Mouse (Mus musculus): ENCODE data around the gene Atp5j2. TPM values are rescaled to one million over a fixed set of nuclear protein-coding genes. Genes with fewer than 3 reads are reported as not detected.

Gene Atp5j2
- total RNA-seq, 2 experiments from 2014 or later = 130 to 371 TPM

DNA sequence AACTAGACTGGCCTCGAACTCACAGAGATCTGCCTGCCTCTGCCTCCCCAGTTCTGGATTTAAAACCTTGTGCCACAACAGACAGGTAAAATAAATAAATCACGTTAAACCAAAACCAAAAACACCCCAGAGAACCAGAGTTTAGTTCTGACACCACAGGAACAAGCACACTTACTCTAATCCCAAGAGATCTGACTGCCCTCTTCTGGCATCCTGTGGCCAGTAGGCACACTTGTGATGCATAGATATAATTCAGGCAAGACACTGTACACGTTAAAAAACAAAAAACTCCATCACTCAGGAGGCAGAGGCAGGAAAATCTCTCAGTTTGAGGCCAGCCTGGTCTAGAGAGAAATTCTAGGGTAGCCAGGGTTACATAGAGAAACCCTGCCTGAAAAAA lies 10.6 kb upstream of the Atp5j2 start:
- no peak for ATAC-seq (replicated peaks; ENCODE audit: poor library complexity)

DNA sequence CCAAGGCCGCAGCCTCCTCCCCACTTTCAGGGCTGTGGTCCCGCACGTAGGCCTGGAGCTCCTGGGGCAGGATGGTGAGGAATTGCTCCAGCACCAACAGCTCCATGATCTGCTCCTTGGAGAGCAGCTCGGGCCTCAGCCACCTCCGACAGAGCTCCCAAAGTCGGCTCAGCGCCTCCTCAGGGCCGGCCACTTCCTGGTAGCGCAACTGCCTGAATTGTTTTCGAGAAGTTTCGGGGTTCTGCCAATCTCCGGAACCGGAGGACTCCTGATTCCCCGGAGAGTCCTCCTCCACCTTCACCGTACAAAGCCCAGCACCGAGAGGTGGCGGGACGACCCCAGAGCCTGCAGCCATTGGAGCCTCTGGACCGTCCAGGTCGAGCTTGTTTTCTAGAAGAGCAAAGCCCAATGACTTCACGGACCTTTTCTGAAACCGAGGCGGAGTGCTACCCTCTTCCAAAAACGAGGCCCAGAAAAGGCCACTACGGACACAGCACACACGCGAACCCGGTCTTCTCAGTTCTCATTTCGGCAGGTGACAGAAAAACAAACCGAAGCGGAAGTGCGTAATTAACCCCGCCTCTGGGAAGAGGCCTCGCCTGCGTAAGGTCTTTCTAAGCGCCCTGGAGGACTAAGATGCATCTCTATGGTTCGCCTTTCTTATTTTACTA lies 9.6 kb upstream of the Atp5j2 start, which contains the start of gene Zkscan14:
TSS of gene Zkscan14 (minus strand) at position 548 of the 671 bp plus-strand sequence.
- ATAC-seq (replicated peaks; ENCODE audit: poor library complexity) = peak; percentile 61

DNA sequence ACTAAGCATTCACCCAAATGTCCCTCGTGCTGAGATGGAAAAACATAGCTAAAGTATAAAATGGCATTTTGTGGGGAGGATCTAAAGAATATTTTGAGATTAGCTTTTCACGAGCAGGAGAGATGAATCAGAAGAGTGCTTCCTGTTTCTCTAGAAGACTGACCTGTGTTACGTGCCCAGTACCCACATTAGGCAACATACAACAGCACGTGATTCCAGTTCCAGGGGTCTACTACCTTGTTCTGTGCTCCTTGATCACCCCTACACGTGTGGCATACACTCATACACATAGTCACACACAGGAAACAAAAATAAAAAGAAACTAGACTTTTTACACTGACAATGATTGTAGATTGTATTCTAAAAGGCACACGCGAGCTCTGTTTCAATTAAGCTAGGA lies 8.5 kb upstream of the Atp5j2 start:
- no peak for ATAC-seq (replicated peaks; ENCODE audit: poor library complexity)

DNA sequence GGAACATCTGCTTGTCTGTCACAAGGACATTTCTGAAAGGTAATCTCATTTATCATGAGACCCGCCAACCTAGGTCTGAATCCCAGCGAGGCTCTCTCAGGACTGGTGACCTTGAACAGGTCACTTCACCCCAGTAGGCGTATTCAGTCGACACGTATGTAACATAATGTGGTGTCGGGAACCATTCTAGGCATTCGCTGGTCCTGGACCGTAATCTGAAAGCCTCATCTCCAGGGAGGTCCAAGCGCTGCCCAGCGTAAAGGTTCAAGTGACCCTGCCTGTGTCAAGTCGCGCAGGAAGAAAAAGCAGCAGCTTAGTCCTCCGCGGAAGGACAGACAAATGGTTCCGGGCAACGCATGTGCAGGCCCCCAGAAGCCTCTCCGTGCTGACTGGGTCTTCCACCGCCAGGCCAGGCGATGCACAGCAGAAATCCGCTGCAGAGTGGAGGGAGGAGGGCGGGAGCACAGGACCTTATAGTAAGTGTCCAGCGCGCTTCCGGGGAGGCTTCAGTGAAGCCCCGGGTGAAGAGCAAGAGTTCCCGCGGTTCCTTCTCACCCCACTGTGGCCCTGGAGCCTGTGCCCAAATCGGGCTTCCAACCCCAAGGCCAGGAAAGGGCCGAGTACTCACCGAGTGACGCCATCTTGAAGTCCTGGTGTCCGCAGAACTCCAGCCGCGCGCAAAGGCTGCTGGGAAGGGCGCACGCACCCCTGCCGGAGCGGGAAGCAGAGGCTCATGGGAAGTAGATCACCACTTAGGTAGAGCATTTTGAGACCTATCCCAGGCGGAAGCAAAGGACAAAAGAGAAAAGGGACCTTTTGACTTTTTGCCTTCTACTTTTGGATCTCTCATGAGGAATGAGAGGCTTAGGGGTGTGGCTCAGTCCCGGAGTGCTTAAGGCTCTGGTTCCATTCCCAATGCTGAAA lies 725 bp downstream of the Atp5j2 start:
- peak; percentile 95 for ATAC-seq (replicated peaks; ENCODE audit: poor library complexity)

DNA sequence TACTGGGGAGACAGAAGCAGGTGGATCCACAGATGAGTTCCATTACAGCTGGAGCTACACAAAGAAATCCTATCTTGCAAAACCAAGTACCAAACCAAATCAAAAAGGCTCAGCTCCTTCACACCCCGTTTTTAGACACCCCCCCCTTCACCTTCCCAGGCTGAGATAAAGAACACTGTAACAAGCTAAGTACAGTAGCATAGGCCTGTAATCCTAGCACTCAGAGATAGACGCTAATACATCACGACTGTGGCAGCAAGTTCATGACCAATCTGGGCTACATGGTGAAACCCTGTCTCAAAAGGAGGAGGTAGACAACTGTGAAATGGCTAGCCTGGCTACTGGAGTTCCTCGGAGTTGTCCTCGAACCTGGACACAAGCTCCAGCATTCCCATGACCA lies 1.5 kb downstream of the Atp5j2 start:
- ATAC-seq (replicated peaks; ENCODE audit: poor library complexity) = peak; percentile 33

DNA sequence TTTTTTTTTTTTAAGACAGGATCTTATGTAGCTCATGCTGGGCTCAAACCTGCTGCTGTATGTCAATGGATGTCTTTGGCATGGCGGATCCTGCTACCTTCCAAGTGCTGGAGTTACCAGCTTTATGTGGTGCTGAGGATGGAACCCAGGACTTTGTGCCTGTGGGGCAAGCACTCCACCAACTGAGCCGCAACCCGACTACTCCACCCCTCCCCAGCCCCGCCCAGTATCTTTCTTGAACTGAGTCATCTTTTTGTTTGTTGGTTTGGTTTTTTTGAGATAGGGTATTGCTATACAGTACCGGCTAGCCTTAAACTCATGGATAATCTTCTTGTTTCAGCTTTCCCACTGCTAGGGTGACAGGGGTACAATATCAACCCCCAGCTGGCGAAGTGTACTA lies 2.4 kb downstream of the Atp5j2 start:
- ATAC-seq (replicated peaks; ENCODE audit: poor library complexity) = no peak

DNA sequence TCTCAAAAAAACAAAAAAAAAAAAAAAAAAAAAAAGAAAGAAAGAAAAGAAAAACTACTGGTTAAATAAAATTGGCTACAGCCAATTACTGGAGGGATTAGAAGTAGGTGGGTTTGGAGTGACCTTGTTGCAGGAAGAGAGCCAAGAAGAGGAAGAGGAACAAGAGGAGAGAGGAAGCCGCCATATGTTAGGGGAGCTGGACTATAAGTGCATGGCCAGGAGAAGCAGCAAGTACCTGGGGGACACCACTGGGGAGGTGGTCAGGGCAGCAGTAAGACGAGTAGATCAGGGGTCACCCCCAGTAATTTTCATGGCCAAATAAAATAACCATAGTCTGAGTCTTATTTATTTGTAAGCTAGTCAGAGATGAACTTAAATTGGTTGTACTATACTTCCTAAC lies 6.6 kb downstream of the Atp5j2 start:
- ATAC-seq (replicated peaks; ENCODE audit: poor library complexity) = peak; percentile 35; the same call in 1 of the 2 replicates

DNA sequence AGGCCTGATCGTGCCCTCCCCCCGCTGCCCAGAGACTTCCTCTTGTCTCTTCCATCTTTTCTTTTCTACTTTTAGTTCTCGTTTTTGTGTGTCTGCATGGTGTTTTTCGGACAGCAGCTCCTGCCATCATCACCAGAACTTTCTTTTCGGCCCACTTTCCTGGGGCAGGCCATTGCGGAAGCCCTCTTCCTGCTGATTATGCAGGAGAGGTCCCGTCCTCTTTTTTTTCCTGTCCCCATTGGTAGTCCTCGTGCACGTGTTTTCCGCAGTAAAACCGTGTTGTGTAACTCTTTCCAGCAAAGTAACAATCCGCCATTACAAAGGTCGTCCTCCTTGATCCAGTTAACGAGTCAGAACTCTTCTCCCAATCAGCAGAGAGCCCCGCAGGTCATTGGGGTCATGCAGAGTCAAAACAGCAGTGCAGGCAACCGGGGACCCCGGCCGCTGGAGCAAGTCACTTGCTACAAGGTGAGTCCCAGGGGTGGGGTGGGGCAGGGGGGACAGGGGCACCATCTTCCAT lies 13.3 kb downstream of the Atp5j2 start:
- ATAC-seq (replicated peaks; ENCODE audit: poor library complexity) = 0 out of 2 replicates have a peak, but pooled peaks have one; percentile 14

DNA sequence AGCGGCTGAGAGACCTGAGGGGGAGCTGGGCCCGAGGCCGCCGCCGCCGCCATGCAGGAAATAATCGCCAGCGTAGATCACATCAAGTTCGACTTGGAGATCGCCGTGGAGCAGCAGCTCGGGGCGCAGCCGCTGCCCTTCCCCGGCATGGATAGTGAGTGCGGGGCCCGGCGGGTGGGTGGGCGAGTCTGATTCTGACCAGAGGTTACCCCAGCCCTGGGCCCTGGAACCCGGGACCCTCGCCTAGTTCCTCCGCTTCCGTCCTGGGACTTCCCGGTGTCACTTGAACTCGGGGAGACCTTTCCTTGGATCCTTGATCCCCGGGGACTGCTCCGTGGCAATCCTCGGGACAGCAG lies 24.6 kb downstream of the Atp5j2 start:
- ATAC-seq (replicated peaks; ENCODE audit: poor library complexity) = no peak

DNA sequence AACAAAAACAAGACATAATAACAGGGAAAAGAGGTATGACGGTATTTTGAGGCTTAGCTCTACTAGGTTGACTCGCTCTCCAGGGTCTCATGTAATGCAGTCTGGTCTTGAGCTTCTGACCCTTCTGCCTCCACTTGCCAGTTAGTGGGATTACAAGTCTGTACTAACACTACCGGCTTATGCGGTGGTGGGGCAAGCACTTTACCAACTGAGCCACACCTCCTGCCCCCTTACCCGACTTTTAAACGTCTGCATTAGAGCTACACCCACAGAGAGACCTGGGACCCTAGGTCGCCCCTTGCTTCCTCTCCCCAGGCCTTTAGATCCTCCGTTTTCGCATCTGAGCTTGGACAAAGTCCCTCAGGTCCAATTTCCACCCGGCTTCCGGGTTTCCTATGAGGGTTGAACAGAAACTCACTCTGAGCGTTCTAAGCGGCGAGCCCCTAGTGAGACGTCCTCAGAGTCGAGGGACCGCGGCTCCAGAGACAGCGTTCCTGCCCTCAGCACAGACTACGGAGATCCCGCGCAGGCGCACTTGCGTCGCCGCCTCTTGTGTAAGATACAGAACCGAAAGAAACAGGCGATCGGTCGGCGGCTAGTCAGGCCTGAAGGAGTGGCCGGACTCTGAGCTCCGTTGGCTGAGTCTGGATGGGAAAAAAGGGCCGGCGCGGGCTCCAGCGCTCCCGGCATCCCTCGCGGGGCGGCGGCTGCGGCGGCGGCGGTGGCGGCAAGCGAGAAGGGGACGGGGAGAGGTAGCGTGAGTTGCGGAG lies 25.1 kb downstream of the Atp5j2 start, which contains the start of the genes Ptcd1 and Cpsf4:
TSS of gene Ptcd1 (minus strand) at position 573 of the 770 bp plus-strand sequence.
TSS of gene Cpsf4 (plus strand) at position 678 of the 770 bp plus-strand sequence.
- ATAC-seq (replicated peaks; ENCODE audit: poor library complexity) = peak; percentile 93

DNA sequence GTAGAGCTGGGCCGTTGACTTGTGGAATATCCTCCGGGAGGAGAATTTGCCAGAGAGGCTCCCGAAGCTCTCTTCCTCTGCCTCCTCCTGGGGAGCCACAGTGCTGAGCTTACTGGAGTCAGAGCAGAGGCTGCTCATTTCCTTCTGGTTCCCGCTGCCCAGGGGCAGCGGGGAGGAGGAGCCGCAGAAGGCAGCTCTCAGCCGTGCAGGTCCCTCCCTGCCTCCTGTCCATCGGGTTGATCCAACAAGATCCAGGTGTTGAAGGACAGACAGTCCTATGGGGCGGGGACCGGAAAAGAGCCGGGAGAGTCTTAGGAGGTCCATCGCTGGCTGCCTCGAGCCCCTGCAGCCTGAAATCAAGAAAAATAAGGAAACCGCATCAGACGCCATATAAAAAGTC lies 26.7 kb downstream of the Atp5j2 start:
- no peak for ATAC-seq (replicated peaks; ENCODE audit: poor library complexity)

DNA sequence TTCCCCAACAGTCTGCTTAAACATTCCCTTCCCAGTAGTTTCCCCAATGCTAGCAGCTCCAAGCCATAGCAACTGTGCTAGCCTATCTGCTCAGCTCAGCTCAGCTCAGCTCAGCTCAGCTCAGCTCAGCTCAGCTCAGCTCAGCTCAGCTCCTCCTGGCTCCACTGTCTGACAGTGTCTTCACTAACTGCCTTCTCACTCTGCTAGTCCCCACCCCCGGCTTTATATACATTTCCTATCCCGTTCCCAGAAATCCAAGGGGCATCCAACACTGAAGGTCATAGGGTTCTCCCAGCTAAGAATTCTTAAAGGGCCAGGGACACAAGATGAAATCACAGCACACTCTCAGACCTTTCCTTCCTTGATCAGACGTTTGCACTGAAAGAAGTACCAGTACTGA lies 27.2 kb downstream of the Atp5j2 start:
- ATAC-seq (replicated peaks; ENCODE audit: poor library complexity) = no peak

DNA sequence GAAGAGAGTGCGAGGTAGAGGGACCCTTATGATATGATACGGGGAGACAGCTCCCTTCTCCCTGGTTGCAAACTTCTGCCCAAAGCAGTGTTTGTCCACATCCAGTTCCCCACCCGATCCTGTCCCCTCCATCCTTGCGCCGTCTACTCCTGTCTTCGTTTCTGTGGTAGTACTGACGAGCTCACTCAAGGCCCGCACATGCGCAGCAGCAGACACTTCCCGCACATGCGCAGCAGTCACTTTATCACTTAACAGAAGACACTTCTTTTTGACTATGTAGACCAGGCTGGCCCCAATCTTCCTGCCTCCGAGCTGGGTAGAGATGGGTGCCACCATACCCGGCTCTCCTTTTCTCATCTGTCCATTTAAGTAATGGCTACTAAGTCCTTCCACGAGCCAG lies 30.5 kb downstream of the Atp5j2 start:
- ATAC-seq (replicated peaks; ENCODE audit: poor library complexity) = no peak

DNA sequence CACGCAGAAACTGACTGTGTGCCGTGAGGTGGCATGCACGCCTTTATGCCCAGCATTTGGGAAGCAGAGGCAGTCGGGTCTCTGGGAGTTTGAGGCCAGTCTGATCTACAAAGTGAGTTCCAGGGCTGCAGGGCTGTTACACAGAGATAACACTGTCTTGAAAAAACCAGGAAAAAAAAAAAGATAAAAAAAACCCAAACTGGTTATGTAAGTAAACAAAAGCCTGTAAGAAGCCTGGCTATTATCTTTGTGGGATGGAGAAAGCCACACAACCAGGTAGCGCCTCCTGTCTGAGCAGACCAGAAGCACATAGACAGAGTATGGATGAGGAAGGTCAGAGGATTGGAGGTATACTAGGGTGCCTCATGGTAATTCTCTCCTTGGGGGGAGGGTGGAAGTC lies 39.2 kb downstream of the Atp5j2 start:
- ATAC-seq (replicated peaks; ENCODE audit: poor library complexity) = peak; percentile 80

DNA sequence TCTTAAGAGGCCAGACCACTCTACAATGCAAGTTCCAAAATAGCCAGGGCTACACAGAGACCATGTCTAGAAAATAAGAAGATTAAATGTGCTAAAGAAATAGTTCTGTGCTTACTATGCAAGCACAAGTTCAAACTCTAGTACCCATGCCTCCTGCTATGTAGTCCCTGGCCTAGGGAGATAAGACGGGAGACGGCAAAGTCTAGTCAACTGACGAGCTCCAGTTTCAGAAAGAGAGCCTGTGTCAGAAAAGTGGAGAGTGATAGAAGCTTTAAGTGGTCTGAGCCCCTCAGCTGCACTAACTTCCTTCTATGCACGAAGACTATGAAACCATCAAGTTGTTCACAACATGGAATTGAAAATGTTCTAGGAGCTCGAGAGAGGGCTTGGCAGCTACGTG lies 42.6 kb downstream of the Atp5j2 start:
- peak; percentile 69 for ATAC-seq (replicated peaks; ENCODE audit: poor library complexity)

DNA sequence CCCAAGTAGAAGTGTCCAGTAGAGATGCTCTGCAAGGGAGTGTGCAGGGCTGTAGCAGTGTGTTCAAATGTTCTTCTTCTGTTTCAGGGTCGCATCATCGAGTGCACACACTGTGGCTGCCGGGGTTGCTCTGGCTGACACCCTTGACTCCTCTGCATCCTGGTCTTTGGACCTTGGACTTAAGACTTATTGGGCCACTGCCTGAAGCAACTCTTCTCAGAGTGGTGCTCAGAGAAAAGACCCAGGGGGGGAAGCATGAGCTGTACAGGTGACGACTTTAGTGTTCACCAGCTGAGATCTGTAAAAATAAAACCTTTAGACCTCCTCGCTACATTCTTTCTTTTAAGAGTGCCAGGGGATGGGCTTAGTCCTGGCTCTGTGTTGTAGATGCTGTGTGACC lies 44.1 kb downstream of the Atp5j2 start:
- no peak for ATAC-seq (replicated peaks; ENCODE audit: poor library complexity)

DNA sequence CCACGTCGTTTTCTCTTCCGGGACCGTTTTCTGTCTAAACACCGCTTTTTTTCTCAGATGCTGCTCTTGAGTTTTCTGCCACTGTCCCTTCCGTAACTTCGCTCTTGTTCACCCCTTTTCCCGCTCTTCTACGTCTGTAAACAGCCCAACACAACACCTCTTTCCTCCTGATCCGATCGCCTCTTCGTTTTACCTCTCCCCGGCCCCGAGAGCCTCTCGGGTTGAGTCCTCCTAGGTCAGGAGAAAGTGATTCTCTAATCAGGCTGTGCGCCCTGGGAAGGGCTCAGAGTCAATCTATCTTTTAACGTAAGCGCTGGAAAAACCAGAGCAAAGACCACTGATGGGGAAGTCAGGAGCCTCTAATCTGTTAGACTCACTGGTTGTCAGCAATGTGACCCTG lies 51.3 kb downstream of the Atp5j2 start:
- peak; percentile 17 for ATAC-seq (replicated peaks; ENCODE audit: poor library complexity)

DNA sequence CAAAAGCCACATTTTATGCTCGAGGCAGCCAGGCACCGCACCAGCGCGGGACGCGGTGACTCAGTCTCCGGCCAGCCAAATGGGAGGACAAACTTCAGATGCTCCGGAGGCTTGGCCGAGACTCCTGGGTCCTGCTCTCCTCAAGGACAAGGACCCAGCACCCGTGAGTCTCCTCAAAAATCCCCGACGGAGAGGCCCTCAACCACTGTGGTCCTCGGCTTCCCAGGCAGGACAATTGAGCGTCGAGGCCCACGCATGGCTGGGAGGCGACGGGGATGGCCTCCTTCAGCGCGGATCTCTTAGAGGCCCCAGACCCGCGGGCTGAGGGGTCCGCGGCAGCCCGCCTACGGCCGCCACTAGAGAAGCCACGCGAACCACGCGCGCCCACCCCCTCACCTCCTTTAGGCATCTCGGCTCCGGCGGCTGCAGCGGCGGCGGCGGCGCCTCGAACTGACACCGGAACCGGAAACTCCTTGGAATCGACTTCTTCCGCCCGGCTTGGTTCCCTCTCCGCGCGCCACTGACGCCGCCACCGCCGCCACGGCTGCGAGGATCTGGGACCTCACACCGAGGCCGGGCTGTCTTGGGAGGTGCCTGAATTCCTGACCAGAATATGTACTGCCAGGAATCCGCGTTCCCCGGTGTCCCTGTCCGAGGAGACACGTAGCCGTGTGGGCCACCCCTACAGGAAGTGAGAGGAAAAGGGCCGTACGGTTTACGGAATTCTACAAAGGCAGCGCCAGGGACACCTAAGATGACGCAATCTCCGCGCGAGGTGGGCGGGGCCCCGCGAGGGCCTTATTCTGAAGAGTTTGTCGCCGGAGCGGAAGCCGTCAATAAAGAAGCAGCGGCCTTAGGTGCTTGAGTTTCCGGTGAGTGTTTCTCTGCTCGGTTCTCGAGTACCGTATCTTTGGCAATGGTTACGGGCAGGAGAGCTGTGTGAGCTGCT lies 52.0 kb downstream of the Atp5j2 start, which contains the start of the genes Pdap1 and Bud31:
TSS of gene Pdap1 (minus strand) at position 668 of the 949 bp plus-strand sequence.
TSS of gene Bud31 (plus strand) at position 792 of the 949 bp plus-strand sequence.
- ATAC-seq (replicated peaks; ENCODE audit: poor library complexity) = peak; percentile 86

DNA sequence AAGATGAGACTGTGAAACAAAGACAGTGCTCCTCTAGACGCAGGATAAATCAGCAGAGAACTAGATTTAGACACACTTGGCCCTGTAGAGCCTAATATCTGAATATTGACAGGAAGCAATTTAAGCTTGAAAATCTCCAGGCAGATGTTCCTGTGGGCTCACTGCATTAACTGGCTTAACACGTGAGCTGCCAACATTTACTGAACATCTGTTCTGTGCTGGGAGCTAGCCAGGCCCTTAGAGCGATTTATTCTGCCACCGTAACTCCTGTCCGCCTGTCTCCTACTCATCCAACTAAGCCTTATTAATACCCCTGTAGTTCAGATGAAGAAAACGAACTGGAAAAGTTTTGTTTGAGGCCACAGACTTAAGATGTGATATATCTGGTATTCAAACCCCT lies 53.0 kb downstream of the Atp5j2 start:
- ATAC-seq (replicated peaks; ENCODE audit: poor library complexity) = no peak; the same call in 1 of the 2 replicates
